Mouse (Mus musculus): ENCODE measurements around the gene Evi2.

Gene Evi2

GRCm38 (mm10) chr11:79526549-79526948 lies 3.8 kb downstream of the Evi2 start:
- DNase-seq (ENCODE audit: low spot score in 2 of 2): no peak

- DNase-seq (ENCODE audit: low spot score in 2 of 2): no peak
Observed at GRCm38 (mm10) chr11:79524310-79524575, 6.1 kb downstream of the Evi2 start.

- peak; percentile 23 to 35 for DNase-seq (ENCODE audit: low spot score in 2 of 2)
Observed at GRCm38 (mm10) chr11:79523560-79524309, 6.7 kb downstream of the Evi2 start, which contains the start of gene Evi2b. Evi2b (minus strand) TSS chr11:79523762.

- DNase-seq (ENCODE audit: low spot score in 2 of 2): no peak
Observed at GRCm38 (mm10) chr11:79522944-79523343, 7.4 kb downstream of the Evi2 start.

GRCm38 (mm10) chr11:79521930-79522329 lies 8.5 kb downstream of the Evi2 start:
- peak in 1 of 2 experiments; percentile 16 for DNase-seq (ENCODE audit: low spot score in 2 of 2)

- no peak for DNase-seq (ENCODE audit: low spot score in 2 of 2)
Observed at GRCm38 (mm10) chr11:79520772-79521171, 9.6 kb downstream of the Evi2 start.

- no peak for DNase-seq (ENCODE audit: low spot score in 2 of 2)
Observed at GRCm38 (mm10) chr11:79519878-79520291, 10.5 kb downstream of the Evi2 start.

- DNase-seq (ENCODE audit: low spot score in 2 of 2): no peak
Observed at GRCm38 (mm10) chr11:79519299-79519698, 11.1 kb downstream of the Evi2 start.

- DNase-seq (ENCODE audit: low spot score in 2 of 2): no peak
Observed at GRCm38 (mm10) chr11:79515798-79516197, 14.6 kb downstream of the Evi2 start.

GRCm38 (mm10) chr11:79515331-79515730 lies 15.1 kb downstream of the Evi2 start:
- no peak for DNase-seq (ENCODE audit: low spot score in 2 of 2)

GRCm38 (mm10) chr11:79511970-79512369 lies 18.4 kb downstream of the Evi2 start:
- no peak for DNase-seq (ENCODE audit: low spot score in 2 of 2)

- no peak for DNase-seq (ENCODE audit: low spot score in 2 of 2)
Observed at GRCm38 (mm10) chr11:79504506-79504905, 25.9 kb downstream of the Evi2 start.

GRCm38 (mm10) chr11:79503845-79504244 lies 26.5 kb downstream of the Evi2 start, which contains the start of gene Omg:
Omg (minus strand) TSS chr11:79504084.
- no peak for DNase-seq (ENCODE audit: low spot score in 2 of 2)

GRCm38 (mm10) chr11:79502917-79503316 lies 27.5 kb downstream of the Evi2 start:
- no peak for DNase-seq (ENCODE audit: low spot score in 2 of 2)

- DNase-seq (ENCODE audit: low spot score in 2 of 2): no peak
Observed at GRCm38 (mm10) chr11:79494976-79495800, 35.2 kb downstream of the Evi2 start.

GRCm38 (mm10) chr11:79484721-79485120 lies 45.7 kb downstream of the Evi2 start:
- DNase-seq (ENCODE audit: low spot score in 2 of 2): no peak

GRCm38 (mm10) chr11:79483876-79484528 lies 46.4 kb downstream of the Evi2 start:
- no peak for DNase-seq (ENCODE audit: low spot score in 2 of 2)

- DNase-seq (ENCODE audit: low spot score in 2 of 2): no peak
Observed at GRCm38 (mm10) chr11:79483392-79483791, 47.0 kb downstream of the Evi2 start.

GRCm38 (mm10) chr11:79468097-79468496 lies 62.3 kb downstream of the Evi2 start:
- no peak for DNase-seq (ENCODE audit: low spot score in 2 of 2)

All from spleen, postnatal 14 days (tissue).